Mouse (Mus musculus) A20 (cell line): Measurements from ENCODE around the gene Utf1.

Experiments used
- DNase-seq: peaks from one replicate; pipeline ENCODE4 v3.0.0-alpha.2; 2011; ENCODE audit warnings: low read depth, low spot score

The Utf1 gene

GRCm38 (mm10) chr7:139971436-139971835 is 27.8 kb downstream of the Utf1 start:
- no peak for DNase-seq

GRCm38 (mm10) chr7:139972923-139973331 is 29.3 kb downstream of the Utf1 start:
- DNase-seq = no peak

GRCm38 (mm10) chr7:139974307-139974706 is 30.7 kb downstream of the Utf1 start:
- DNase-seq = peak; percentile 33

- DNase-seq = no peak
Measured at GRCm38 (mm10) chr7:139975471-139975870, 31.9 kb downstream of the Utf1 start.

- peak; percentile 79 for DNase-seq
Measured at GRCm38 (mm10) chr7:139978278-139978892, 34.8 kb downstream of the Utf1 start, which contains the start of gene 6430531B16Rik. Gene 6430531B16Rik, minus strand, starts transcription at chr7:139978755.

GRCm38 (mm10) chr7:139979011-139979719 is 35.6 kb downstream of the Utf1 start:
- DNase-seq = peak; percentile 50

GRCm38 (mm10) chr7:139980778-139981177 is 37.2 kb downstream of the Utf1 start:
- no peak for DNase-seq

GRCm38 (mm10) chr7:139982058-139982457 is 38.5 kb downstream of the Utf1 start:
- no peak for DNase-seq

- DNase-seq = no peak
Measured at GRCm38 (mm10) chr7:139984505-139984904, 40.9 kb downstream of the Utf1 start.

GRCm38 (mm10) chr7:139988272-139988671 is 44.7 kb downstream of the Utf1 start:
- DNase-seq = no peak

- DNase-seq = no peak
Measured at GRCm38 (mm10) chr7:139990864-139991394, 47.3 kb downstream of the Utf1 start.

- peak; percentile 68 for DNase-seq
Measured at GRCm38 (mm10) chr7:139992406-139992805, 48.8 kb downstream of the Utf1 start, which contains the start of gene Adam8. Gene Adam8, minus strand, starts transcription at chr7:139992562.

GRCm38 (mm10) chr7:139993532-139993931 is 49.9 kb downstream of the Utf1 start:
- DNase-seq = no peak

- no peak for DNase-seq
Measured at GRCm38 (mm10) chr7:139994202-139994601, 50.6 kb downstream of the Utf1 start.

GRCm38 (mm10) chr7:139994676-139995075 is 51.1 kb downstream of the Utf1 start:
- peak; percentile 75 for DNase-seq
